Mouse (Mus musculus) limb, embryonic 13.5 days (tissue): ENCODE data around the gene Adprhl1. TPM values are rescaled to one million over a fixed set of nuclear protein-coding genes. Genes with fewer than 3 reads are reported as not detected.

Experiments used
- ATAC-seq: fragments of 200-750 bp; cut with Nextera tagmentation; 2 replicates; pipeline ENCODE4 v1.8.0; 2017; ENCODE audit warnings: low read depth, moderate number of reproducible peaks, moderate TSS enrichment; ENCODE audit not compliant: low FRiP score
- H3K27ac ChIP-seq: fragments of 300-500 bp; sonication (generic); 2 replicates; pipeline ENCODE4 v1.5.1; 2015; ENCODE audit warnings: inconsistent platforms, mild to moderate bottlenecking, moderate library complexity
- H3K27me3 ChIP-seq: fragments of 300-500 bp; sonication (generic); 2 replicates; pipeline ENCODE4 v1.6.1; 2015; ENCODE audit warnings: mild to moderate bottlenecking, inconsistent platforms
- H3K36me3 ChIP-seq: fragments of 300-500 bp; sonication (generic); 2 replicates; pipeline ENCODE4 v1.6.1; 2015; ENCODE audit warnings: inconsistent platforms, mild to moderate bottlenecking, moderate library complexity
- H3K4me1 ChIP-seq: fragments of 300-500 bp; sonication (generic); 2 replicates; pipeline ENCODE4 v1.6.1; 2015; ENCODE audit warnings: inconsistent platforms
- H3K4me2 ChIP-seq: fragments of 300-500 bp; sonication (generic); replicated peaks from 2 replicates; pipeline ENCODE4 v1.6.1; 2015; ENCODE audit warnings: inconsistent platforms, mild to moderate bottlenecking, moderate library complexity
- H3K4me3 ChIP-seq: fragments of 300-500 bp; sonication (generic); 2 replicates; pipeline ENCODE4 v1.5.1; 2015; ENCODE audit warnings: moderate library complexity, mild to moderate bottlenecking, inconsistent platforms
- H3K9ac ChIP-seq: fragments of 300-500 bp; sonication (generic); 2 replicates; pipeline ENCODE4 v1.6.1; 2015; ENCODE audit warnings: mild to moderate bottlenecking, inconsistent platforms
- H3K9me3 ChIP-seq: fragments of 300-500 bp; sonication (generic); 2 replicates; pipeline ENCODE4 v1.6.1; 2016; ENCODE audit warnings: inconsistent platforms
- WGBS: fragments of 180-500 bp; shearing (Covaris S2); methylation state at CpG from one replicate; pipeline ENCODE4 v1.1.7; 2015; 5-methylcytosine and 5-hydroxymethylcytosine counted together
- polyA plus RNA-seq: library from polyadenylated mRNA; unstranded; fragments of >200 nt; fragmentation: Nextera tagmentation; extraction: Ambion mirVana; gene quantifications from 2 replicates; pipeline ENCODE4 v1.2.1, GENCODE M21; 2015

The Adprhl1 gene
- polyA plus RNA-seq: 1.0 and 1.4 TPM in 2 replicates

DNA sequence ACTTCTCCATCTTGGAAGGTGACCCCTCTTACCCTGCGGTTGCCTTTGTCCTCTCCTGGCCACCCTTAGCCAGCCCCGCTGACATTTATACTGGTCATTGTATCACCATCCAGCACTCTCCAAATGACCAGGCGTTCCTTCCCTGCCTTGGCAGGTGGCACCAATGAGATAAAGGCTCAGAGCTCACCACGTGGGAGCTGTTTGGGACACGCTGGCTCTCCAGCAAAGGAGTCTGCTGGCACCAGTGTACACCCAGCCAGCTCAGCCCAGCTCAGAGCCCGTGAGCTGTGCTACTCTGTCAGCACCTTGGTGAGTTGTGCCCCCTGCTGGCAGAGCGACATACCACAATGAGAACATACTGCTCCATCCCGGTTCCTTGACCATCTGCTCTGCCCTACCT lies at the start of gene Adprhl1:
Adprhl1 (minus strand) TSS at position 144 of the 400 bp plus-strand sequence.
- 37% methylated on average over 8 of the region's 8 CpGs for WGBS
- peaks cover 28% of the 10 kb centered on the region for H3K36me3 ChIP-seq
- H3K9ac ChIP-seq: no peak within 1 kb of the TSS
- no peaks in the 10 kb centered on the region for H3K27me3 ChIP-seq
- no peak within 1 kb of the TSS for H3K27ac ChIP-seq
- H3K9me3 ChIP-seq: no peaks in the 10 kb centered on the region
- no peak within 1 kb of the TSS for H3K4me3 ChIP-seq
- H3K4me2 ChIP-seq: no peak within 1 kb of the TSS
- peak; percentile 78; the same call in 1 of the 2 replicates for ATAC-seq
- 0 out of 2 replicates have a peak, but pooled peaks cover 6% of the 10 kb centered on the region for H3K4me1 ChIP-seq

GRCm38 (mm10) chr8:13301036-13301435 lies 47.1 kb upstream of the Adprhl1 start:
- Histone ChIP-seq H3K9me3 (no peaks in the 10 kb centered on the region), H3K36me3 (peaks cover 87% of the 10 kb centered on the region), H3K4me2 (no peak overlapping the region), H3K9ac (no peak overlapping the region), H3K4me1 (no peaks in the 10 kb centered on the region), H3K27ac (no peak overlapping the region), H3K27me3 (no peaks in the 10 kb centered on the region), H3K4me3 (no peak overlapping the region)
- no peak for ATAC-seq
- 78% methylated on average over 7 of the region's 7 CpGs for WGBS

DNA sequence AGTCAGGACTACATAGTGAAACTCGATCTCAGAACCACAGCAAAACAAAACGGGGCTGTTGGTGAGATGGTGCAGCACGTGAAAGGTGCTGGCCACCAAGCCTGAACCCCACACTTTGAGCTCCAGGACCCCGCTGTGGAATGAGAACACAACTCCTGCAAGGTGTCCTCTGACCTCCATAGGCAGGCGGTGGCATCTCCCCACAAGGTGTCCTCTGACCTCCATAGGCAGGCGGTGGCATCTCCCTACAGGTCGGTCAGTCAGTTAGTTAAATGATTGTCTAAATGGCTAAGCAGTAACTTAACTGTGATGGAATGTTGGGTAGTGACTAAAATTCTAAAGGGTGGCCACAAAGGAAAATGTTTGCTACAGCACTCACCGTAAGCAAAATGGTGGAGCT lies 45.6 kb upstream of the Adprhl1 start:
- Histone ChIP-seq H3K27ac (no peak overlapping the region), H3K4me3 (no peak overlapping the region), H3K9me3 (no peaks in the 10 kb centered on the region), H3K9ac (no peak overlapping the region), H3K36me3 (peaks cover 87% of the 10 kb centered on the region), H3K4me2 (no peak overlapping the region), H3K4me1 (no peaks in the 10 kb centered on the region), H3K27me3 (no peaks in the 10 kb centered on the region)
- no peak for ATAC-seq
- WGBS: 92% methylated on average over 8 of the region's 8 CpGs

DNA sequence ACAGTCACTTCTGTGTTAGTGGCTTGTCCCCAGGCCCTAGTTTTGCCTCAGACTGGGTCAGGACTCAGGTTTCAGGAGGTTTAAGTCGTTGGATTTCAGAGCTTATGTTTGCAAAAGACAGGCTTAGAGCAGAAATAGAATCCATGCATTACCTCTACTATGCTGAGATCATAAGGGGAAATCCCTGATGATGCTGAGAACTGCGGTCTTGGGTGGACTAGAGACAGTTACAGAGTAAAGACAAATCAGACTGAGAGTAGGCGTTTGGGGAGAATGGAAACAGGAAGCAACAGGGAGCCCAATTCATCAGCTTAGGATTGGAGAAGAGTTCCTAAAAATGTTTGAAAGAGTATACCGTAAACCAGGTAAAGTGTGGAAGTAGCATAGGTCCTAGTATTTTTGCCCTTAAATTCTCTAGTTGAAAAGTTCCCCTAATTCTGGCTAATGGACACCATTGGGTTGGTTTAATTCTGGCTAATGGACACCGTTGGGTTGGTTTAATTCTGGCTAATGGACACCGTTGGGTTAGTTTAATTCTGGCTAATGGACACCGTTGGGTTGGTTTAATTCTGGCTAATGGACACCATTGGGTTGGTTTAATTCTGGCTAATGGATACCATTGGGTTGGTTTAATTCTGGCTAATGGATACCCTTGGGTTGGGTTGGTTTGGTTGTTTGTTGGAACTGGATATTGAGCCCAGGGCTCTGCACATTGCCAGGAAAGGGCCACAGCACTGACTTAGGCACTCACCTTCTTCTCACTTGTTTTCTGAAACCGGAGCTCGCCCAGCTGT lies 39.9 kb upstream of the Adprhl1 start:
- H3K4me3 ChIP-seq: no peak overlapping the region
- no peak overlapping the region for H3K27ac ChIP-seq
- WGBS: 89% methylated on average over 9 of the region's 9 CpGs
- H3K9me3 ChIP-seq: no peaks in the 10 kb centered on the region
- no peaks in the 10 kb centered on the region for H3K27me3 ChIP-seq
- peaks cover 61% of the 10 kb centered on the region for H3K36me3 ChIP-seq
- peaks cover 5% of the 10 kb centered on the region for H3K4me1 ChIP-seq
- no peak for ATAC-seq
- no peak overlapping the region for H3K4me2 ChIP-seq
- no peak overlapping the region for H3K9ac ChIP-seq

GRCm38 (mm10) chr8:13292364-13292763 lies 38.4 kb upstream of the Adprhl1 start:
- no peak for ATAC-seq
- no peak overlapping the region for H3K9ac ChIP-seq
- H3K27ac ChIP-seq: no peak overlapping the region
- 27% methylated on average over 9 of the region's 9 CpGs for WGBS
- no peak overlapping the region for H3K4me2 ChIP-seq
- no peak overlapping the region for H3K4me3 ChIP-seq
- peaks cover 51% of the 10 kb centered on the region for H3K36me3 ChIP-seq
- no peaks in the 10 kb centered on the region for H3K9me3 ChIP-seq
- peaks cover 8% of the 10 kb centered on the region for H3K4me1 ChIP-seq
- H3K27me3 ChIP-seq: no peaks in the 10 kb centered on the region

DNA sequence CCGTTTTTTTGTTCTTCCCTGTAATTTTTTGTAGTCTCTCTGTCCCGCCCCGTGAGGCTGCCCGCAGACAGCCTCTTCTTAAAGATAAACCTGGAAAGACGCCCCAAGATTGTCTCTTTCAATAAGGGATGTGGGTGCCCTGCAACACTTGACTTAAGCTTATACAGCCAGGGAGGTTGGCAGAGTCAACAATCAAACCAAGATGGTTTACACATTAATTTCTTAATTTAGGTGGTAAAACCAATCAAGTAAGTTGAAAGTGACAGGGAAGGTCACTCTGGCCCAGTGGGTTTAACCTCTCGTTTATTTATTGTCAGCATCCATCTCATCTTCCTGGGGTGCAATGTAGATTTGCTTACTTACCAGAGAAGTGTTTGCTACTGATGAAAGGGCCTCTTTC lies 34.7 kb upstream of the Adprhl1 start:
- peak overlapping the region; percentile 67 for H3K4me3 ChIP-seq
- H3K9ac ChIP-seq: peak overlapping the region; percentile 85
- H3K4me1 ChIP-seq: peaks cover 17% of the 10 kb centered on the region
- H3K4me2 ChIP-seq: peak overlapping the region; percentile 97
- H3K27me3 ChIP-seq: no peaks in the 10 kb centered on the region
- H3K27ac ChIP-seq: 0 out of 2 replicates have a peak overlapping the region, but pooled peaks have one; percentile 85
- no peaks in the 10 kb centered on the region for H3K9me3 ChIP-seq
- H3K36me3 ChIP-seq: peaks cover 15% of the 10 kb centered on the region
- no peak for ATAC-seq
- 1% methylated on average over 6 of the region's 6 CpGs for WGBS

GRCm38 (mm10) chr8:13287692-13288623 lies 34.0 kb upstream of the Adprhl1 start, which contains the start of the genes Dcun1d2 and Tmco3:
Dcun1d2 (minus strand) TSS chr8:13288131.
Tmco3 (plus strand) TSS chr8:13288190.
- H3K4me3 ChIP-seq: peak within 1 kb of the TSS; percentile 67
- peaks cover 17% of the 10 kb centered on the region for H3K4me1 ChIP-seq
- peak within 1 kb of the TSS; percentile 85 for H3K27ac ChIP-seq
- ATAC-seq: peak; percentile 94
- peak within 1 kb of the TSS; percentile 85 for H3K9ac ChIP-seq
- no peaks in the 10 kb centered on the region for H3K27me3 ChIP-seq
- H3K9me3 ChIP-seq: no peaks in the 10 kb centered on the region
- peaks cover 14% of the 10 kb centered on the region for H3K36me3 ChIP-seq
- WGBS: under 1% methylated on average over 79 of the region's 79 CpGs
- peak within 1 kb of the TSS; percentile 97 for H3K4me2 ChIP-seq

- WGBS: under 1% methylated on average over 34 of the region's 34 CpGs
- H3K36me3 ChIP-seq: peaks cover 8% of the 10 kb centered on the region
- peak; percentile 82 for ATAC-seq
- H3K4me3 ChIP-seq: peak overlapping the region; percentile 67
- no peaks in the 10 kb centered on the region for H3K9me3 ChIP-seq
- peak overlapping the region; percentile 85 for H3K9ac ChIP-seq
- H3K27me3 ChIP-seq: no peaks in the 10 kb centered on the region
- H3K4me2 ChIP-seq: peak overlapping the region; percentile 97
- H3K4me1 ChIP-seq: peaks cover 17% of the 10 kb centered on the region
- H3K27ac ChIP-seq: peak overlapping the region; percentile 85
Measured at GRCm38 (mm10) chr8:13287304-13287691, 33.3 kb upstream of the Adprhl1 start.

DNA sequence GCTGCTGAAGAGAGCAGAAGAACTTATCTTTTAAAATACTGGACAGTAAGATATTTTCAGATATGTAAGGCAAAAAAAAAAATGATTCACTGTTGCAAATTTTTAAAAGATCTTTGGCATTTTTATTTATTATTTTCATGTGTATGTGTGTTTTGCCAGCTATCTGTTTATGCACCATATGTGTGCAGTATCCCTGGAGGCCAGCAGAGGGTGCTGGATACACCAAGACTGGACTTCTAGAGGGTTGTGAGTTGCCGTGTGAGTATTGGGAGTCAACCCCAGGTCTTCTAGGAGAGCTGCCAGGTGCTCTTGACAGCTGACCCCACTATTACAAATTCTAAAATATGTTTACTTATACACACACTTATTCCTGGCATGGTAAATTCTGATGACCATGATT lies 29.2 kb upstream of the Adprhl1 start:
- Histone ChIP-seq H3K4me2 (no peak overlapping the region), H3K4me1 (peaks cover 10% of the 10 kb centered on the region), H3K27me3 (no peaks in the 10 kb centered on the region), H3K9ac (no peak overlapping the region), H3K36me3 (peaks cover 6% of the 10 kb centered on the region; the same call in 1 of the 2 replicates), H3K27ac (no peak overlapping the region), H3K9me3 (no peaks in the 10 kb centered on the region), H3K4me3 (no peak overlapping the region)
- ATAC-seq: no peak
- WGBS: 80% methylated on average over 1 of the region's 1 CpGs

DNA sequence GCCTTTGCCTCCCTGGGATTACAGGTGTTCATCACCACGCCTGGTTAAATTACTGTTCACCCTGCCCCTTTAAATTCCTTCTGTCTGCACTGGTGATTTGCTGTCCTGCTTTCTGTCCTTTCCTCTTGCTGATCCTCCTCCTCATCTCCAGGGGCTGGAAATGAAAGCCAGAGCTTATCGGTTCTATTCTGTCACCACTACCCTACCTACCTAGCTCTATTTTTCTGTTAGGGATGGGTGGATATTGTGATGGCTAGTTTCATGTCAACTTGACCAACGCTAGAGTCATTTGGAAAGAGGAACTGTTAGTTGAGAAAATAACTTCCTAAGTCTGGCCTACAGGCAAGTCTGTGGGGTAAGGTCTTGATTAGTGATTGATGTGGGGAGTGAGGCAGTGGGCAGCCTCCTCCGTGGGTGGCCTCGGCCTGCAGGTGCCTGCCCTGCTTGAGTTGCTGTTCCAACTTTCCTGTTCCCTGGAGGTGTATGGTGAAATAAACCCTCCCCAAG lies 23.0 kb upstream of the Adprhl1 start:
- no peaks in the 10 kb centered on the region for H3K27me3 ChIP-seq
- H3K4me1 ChIP-seq: 0 out of 2 replicates have a peak, but pooled peaks cover 3% of the 10 kb centered on the region
- no peak for ATAC-seq
- 60% methylated on average over 5 of the region's 5 CpGs for WGBS
- no peak overlapping the region for H3K27ac ChIP-seq
- H3K9ac ChIP-seq: no peak overlapping the region
- no peak overlapping the region for H3K4me2 ChIP-seq
- H3K36me3 ChIP-seq: peaks cover 24% of the 10 kb centered on the region
- H3K9me3 ChIP-seq: no peaks in the 10 kb centered on the region
- H3K4me3 ChIP-seq: no peak overlapping the region

DNA sequence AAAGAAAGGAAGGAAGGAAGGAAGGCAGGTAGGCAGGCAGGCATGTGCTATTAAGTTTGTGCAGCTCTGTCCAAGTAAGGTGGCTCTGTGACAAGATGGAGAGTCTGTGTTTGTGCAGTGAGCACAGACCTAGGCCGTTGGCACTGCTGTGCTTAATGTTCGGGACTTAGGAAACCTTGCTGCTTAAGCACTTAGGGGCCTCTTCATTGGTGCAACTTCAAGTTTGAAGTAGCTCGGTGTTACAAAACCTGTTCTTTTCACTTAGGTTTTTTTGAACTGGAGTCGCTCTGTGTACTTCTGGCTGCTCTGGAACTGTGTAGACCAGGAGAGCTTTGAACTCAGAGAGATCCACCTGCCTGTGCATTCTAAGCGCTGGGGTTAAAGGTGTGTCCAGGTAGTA lies 18.9 kb upstream of the Adprhl1 start:
- no peak overlapping the region for H3K4me3 ChIP-seq
- WGBS: 91% methylated on average over 5 of the region's 5 CpGs
- H3K9me3 ChIP-seq: no peaks in the 10 kb centered on the region
- H3K4me1 ChIP-seq: 0 out of 2 replicates have a peak, but pooled peaks cover 3% of the 10 kb centered on the region
- H3K4me2 ChIP-seq: no peak overlapping the region
- H3K27ac ChIP-seq: no peak overlapping the region
- no peak overlapping the region for H3K9ac ChIP-seq
- peaks cover 53% of the 10 kb centered on the region for H3K36me3 ChIP-seq
- ATAC-seq: no peak
- H3K27me3 ChIP-seq: no peaks in the 10 kb centered on the region

DNA sequence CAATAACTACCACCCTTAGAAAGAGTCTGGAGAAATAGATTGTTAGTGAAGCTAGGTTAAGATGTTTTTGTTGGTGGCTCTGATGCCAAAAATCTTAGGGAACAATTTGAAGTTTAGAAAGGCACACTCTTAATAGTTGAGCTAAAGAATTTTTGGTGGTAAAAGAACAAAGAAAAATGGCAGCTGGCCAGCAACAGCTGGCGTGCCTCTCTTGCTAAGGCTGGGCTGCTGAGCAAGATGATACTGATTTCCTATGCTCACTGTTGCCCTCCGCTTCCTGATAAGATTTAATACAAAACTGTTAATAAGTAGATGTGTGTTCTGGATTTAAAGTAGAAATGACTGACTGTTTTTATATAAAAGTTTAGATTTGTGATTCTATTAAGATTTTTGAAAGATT lies 13.6 kb upstream of the Adprhl1 start:
- Histone ChIP-seq H3K4me1 (no peaks in the 10 kb centered on the region), H3K9me3 (no peaks in the 10 kb centered on the region), H3K9ac (no peak overlapping the region), H3K27me3 (no peaks in the 10 kb centered on the region), H3K27ac (no peak overlapping the region), H3K36me3 (peaks cover 48% of the 10 kb centered on the region), H3K4me2 (no peak overlapping the region), H3K4me3 (no peak overlapping the region)
- no peak for ATAC-seq
- 64% methylated on average over 2 of the region's 2 CpGs for WGBS
